Mouse (Mus musculus) olfactory bulb, adult 2 months (tissue): ENCODE data around the gene Trpc2.

Experiments used
- CTCF ChIP-seq: fragments of 200-500 bp; IDR thresholded peaks from 2 replicates; pipeline ENCODE4 v1.5.1; 2012; ENCODE audit warnings: low read depth, mild to moderate bottlenecking, low read length, moderate library complexity; ENCODE audit not compliant: insufficient read depth
- POLR2A ChIP-seq: fragments of 200-500 bp; IDR thresholded peaks from 2 replicates; pipeline ENCODE4 v1.6.1; 2012; ENCODE audit warnings: mild to moderate bottlenecking, low read depth, low read length, moderate library complexity; ENCODE audit not compliant: insufficient read depth

DNA sequence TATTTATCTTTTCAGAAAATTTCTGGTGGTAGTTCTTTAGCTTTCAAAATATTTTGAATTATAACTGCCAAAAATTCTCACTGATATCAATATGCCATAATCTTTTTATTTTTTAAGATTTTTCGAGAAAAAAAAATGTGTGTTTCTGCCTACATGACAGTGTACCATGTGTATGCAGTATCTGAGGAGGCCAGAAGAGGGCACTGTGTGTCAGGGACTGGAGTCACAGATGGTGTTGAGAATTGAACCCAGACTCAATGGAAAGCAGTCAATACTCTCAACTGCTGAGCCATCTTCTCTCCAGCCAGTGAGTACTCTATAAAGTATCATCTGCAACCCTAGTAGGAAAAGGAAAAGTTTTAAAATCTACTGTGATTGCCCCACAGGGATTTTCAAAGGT is 54.5 kb downstream of the Trpc2 start:
- no peak for TF ChIP-seq CTCF
- no peak for TF ChIP-seq POLR2A
